Mouse (Mus musculus): ENCODE data around the gene Map2k6. TPM values are rescaled to one million over a fixed set of nuclear protein-coding genes. Genes with fewer than 3 reads are reported as not detected.
"Not testable (repeated sequence)": the region's sequence is repeated elsewhere in the genome, so short reads cannot be mapped to it uniquely, and the experiment has no call there.

Gene Map2k6
- 39.9 and 44.7 TPM in 2 replicates for polyA plus RNA-seq (2015; fragmentation: Nextera tagmentation; extraction: Ambion mirVana)

DNA sequence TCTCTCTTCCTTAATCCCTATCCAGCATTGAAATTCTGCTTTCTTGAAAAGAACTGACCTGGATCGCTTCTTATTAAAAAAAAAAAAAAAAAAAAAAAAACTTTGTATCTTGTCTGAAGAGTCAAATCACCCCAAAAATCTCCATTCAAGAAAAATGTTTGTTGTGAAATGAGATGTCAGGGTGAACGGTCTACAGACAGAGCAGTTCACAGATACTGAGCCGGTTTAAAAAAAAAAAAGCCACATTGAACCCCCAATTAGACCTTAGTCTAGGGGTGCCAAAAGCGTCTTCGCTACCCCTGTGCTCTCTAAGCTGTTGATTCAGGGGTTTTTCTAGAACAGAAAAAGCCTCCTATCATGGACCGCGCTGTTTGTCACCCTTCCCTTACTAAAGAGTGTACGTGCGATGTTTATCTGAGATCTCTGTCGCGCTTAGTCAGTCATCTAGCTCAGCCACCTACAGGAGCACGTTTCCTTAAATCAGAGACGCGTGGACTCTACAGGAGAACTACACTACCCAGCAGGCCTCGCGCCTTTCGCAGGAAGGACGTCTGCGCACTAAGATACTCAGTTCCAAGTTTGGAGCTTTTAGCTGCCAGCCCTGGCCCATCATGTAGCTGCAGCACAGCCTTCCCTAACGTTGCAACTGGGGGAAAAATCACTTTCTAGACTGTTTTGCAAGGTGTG is at the start of gene Map2k6:
Gene Map2k6, plus strand, starts transcription at position 570 of the 687 bp plus-strand sequence.
- Histone ChIP-seq H3K4me1 (peaks cover 48% of the 10 kb centered on the region), H3K27me3 (peaks cover 10% of the 10 kb centered on the region; the same call in 1 of the 2 replicates), H3K27ac (no peak within 1 kb of the TSS), H3K9ac (peak within 1 kb of the TSS; percentile 63), H3K4me3 (peak within 1 kb of the TSS; percentile 52), H3K9me3 (replicated peaks) (no peaks in the 10 kb centered on the region), H3K36me3 (ENCODE audit: poor library complexity, severe bottlenecking) (no peaks in the 10 kb centered on the region), H3K4me2 (peak within 1 kb of the TSS; percentile 69)
- 8% methylated on average over 20 of the region's 20 CpGs for WGBS
- ATAC-seq = peak; percentile 95

DNA sequence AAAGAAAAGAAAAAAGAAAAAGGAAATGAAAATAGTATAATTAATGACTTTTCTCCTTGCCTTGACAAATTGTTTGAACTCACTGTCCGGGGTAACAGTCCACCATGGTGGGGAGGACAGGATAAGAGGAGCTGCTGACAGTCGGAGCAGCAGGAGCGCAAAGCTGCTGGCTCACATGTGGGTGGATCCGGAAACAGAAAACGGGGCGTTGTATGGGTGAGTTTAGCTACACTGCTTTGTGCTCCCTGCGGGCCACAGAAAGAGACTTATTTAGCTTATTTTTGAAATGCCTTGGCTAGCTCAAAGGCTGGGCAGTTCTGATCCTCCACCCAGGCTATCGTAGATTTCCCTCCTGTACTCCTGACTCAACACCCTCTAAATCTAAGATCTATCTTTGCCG is 44.7 kb upstream of the Map2k6 start:
- no peaks in the 10 kb centered on the region for H3K36me3 ChIP-seq (ENCODE audit: poor library complexity, severe bottlenecking)
- H3K27ac ChIP-seq = no peak overlapping the region
- 84% methylated on average over 9 of the region's 9 CpGs for WGBS
- no peak overlapping the region for H3K4me3 ChIP-seq
- H3K4me1 ChIP-seq = no peaks in the 10 kb centered on the region
- ATAC-seq = no peak
- no peak overlapping the region for H3K9ac ChIP-seq
- no peaks in the 10 kb centered on the region for H3K9me3 ChIP-seq (replicated peaks)
- no peaks in the 10 kb centered on the region for H3K27me3 ChIP-seq
- H3K4me2 ChIP-seq = no peak overlapping the region

DNA sequence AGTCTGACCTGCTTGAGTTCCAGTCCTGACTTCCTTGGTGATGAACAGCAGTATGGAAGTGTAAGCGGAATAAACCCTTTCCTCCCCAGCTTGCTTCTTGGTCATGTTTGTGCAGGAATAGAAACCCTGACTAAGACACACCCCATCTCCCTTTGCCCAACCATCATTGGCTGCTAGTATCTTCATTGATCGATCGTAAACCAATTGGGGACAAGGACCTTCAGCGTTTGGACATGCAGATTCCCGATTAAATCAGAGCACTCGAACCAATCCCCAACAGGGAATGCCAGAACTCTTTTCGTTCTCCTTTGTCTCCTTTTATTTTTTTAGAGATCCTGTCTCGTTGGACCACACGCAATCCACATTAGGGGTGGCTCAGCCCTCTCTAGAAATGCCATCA is 43.8 kb upstream of the Map2k6 start:
- H3K27me3 ChIP-seq; H3K4me1 ChIP-seq; H3K4me3 ChIP-seq; H3K9me3 ChIP-seq (replicated peaks); H3K27ac ChIP-seq; H3K36me3 ChIP-seq (ENCODE audit: poor library complexity, severe bottlenecking); H3K4me2 ChIP-seq; ATAC-seq; H3K9ac ChIP-seq: not testable (repeated sequence)
- 85% methylated on average over 9 of the region's 9 CpGs for WGBS

DNA sequence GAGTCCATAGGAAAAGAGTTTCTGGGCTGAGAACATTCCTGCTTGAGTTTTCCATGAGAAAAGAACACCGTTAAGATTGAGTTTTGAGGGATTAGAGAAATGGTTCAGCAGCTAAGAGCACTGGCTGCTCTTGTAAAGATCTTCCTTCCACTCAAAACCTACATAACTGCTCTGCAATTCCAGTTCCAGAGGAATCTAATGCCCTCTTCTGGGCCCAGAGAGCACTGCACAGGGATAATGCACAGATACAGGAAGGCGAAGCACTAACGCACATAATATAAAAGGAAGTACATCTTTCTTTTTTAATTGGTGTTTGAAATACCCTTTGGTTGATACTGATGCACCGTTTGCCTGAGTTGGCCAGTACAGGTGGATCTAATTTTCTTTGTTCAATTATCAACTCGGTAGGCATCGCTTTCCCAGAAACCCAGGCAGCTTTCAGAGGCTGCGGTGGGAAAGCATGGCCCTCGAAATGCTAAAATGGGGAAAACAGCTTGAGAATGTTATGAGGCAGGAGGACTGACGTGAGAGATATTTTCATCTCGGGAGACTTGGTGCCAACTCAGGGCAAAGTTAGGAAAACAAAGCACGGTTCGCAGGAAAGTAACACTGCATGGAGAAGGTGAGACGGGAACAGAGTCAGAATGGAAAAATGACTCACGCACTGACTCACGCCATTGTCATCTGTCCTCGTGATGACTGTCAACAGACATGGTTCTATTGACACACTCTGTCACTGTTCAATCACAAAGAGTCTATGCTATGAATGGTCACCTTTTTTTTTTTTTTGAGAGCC is 41.0 kb upstream of the Map2k6 start:
- Histone ChIP-seq H3K4me1 (no peaks in the 10 kb centered on the region), H3K36me3 (ENCODE audit: poor library complexity, severe bottlenecking) (no peaks in the 10 kb centered on the region), H3K27me3 (no peaks in the 10 kb centered on the region), H3K9ac (no peak overlapping the region), H3K4me2 (no peak overlapping the region), H3K9me3 (replicated peaks) (0 out of 2 replicates have a peak, but pooled peaks cover 5% of the 10 kb centered on the region), H3K4me3 (no peak overlapping the region), H3K27ac (no peak overlapping the region)
- 74% methylated on average over 16 of the region's 16 CpGs for WGBS
- no peak for ATAC-seq

DNA sequence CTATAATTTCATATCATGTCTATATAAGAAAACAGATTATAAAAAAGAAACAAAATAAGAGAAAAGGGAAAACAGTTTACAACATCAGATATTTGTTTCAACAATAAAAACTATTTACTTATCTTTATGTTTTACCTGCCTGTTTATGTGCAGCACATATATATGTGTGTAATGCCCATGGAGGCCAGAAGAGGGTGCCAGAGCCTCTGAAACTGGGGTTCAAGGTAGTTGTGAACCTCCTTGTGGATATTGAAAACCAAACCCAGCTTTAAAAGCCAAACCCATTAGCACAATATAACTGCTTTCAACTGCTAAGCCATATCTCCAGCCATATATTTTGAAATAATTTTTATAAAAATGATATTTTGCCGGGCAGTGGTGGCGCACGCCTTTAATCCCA is 33.9 kb upstream of the Map2k6 start:
- Histone ChIP-seq H3K27ac (no peak overlapping the region), H3K4me1 (no peaks in the 10 kb centered on the region), H3K4me2 (no peak overlapping the region), H3K9ac (no peak overlapping the region), H3K9me3 (replicated peaks) (no peaks in the 10 kb centered on the region), H3K27me3 (no peaks in the 10 kb centered on the region), H3K36me3 (ENCODE audit: poor library complexity, severe bottlenecking) (no peaks in the 10 kb centered on the region), H3K4me3 (no peak overlapping the region)
- ATAC-seq = no peak
- 74% methylated on average over 3 of the region's 3 CpGs for WGBS

DNA sequence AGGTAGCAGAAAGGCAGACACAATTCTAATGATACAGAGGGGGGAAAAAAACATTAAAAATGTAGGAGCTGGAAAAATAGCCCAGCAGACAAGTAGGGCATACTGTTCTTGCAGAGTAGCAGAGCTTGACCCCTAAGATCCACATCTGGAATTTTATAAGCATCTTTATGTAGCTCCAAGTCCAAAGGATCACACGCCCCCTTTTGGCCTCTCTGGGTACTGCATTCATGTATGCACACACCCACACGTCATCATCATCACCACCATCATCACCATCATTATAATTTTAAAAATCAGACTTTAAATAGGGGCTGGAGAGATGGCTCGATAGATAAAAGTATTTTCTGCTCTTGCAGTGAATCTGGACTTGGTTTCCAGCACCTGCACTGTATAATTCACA is 32.0 kb upstream of the Map2k6 start:
- Histone ChIP-seq H3K4me1 (no peaks in the 10 kb centered on the region), H3K27ac (no peak overlapping the region), H3K27me3 (no peaks in the 10 kb centered on the region), H3K9ac (no peak overlapping the region), H3K9me3 (replicated peaks) (no peaks in the 10 kb centered on the region), H3K4me2 (no peak overlapping the region), H3K4me3 (no peak overlapping the region), H3K36me3 (ENCODE audit: poor library complexity, severe bottlenecking) (no peaks in the 10 kb centered on the region)
- ATAC-seq = no peak
- WGBS = 86% methylated on average over 3 of the region's 3 CpGs

DNA sequence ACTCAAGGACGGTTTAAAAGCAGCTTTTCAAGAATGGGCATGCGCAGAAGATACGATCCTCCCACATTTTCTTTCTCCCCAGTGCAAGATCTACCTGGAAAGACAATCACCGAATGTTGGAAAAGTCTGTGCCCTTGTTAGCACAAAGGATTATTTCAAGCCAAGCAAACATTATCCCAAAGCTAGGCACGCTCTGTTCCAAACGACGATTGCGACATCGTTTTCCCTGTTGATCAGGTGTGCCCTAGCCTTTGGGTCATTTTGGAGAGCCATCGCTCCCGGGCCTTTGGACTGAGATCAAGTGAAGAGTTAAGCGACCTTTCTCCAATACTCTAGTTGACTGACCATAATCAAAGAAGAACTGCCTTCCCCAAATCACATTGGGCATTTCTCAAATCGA is 31.3 kb upstream of the Map2k6 start:
- Histone ChIP-seq H3K36me3 (ENCODE audit: poor library complexity, severe bottlenecking) (no peaks in the 10 kb centered on the region), H3K27me3 (no peaks in the 10 kb centered on the region), H3K9me3 (replicated peaks) (no peaks in the 10 kb centered on the region), H3K4me1 (no peaks in the 10 kb centered on the region), H3K9ac (no peak overlapping the region), H3K4me2 (no peak overlapping the region), H3K27ac (no peak overlapping the region), H3K4me3 (no peak overlapping the region)
- no peak for ATAC-seq
- 93% methylated on average over 13 of the region's 13 CpGs for WGBS

DNA sequence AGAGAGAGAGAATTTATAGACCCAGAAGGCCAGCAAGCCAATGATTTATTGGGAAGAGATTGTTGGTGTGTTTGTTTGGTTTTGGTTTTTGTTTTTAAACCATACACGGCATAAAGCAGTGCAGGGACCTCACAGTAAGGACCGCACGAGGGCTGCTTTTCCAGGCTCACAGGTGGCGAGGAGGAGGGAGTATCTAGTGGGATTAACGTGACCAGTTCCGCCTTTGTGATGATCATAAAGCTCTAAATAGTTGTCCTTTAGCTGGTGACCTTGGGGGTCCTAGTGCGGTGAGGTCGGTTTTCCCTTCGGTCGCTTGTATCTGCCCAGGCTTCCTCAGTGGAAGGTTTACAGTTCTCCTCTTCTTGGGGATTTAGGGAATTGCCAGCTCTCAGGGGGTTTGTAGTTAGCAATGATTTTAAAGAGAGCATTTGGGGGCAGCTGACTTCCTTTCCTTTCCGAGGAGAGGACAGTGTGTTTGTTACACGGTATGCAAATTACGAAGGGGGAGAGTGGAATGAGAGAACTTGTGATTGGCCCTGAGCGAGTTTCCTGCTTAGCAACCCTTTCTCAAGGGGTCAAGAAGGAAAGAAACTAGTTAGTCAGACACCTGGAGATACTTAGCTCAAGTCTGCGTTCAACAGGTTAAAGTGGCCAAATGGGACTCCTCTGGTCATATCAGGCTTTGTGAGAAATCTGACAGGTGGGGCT is 29.5 kb upstream of the Map2k6 start:
- Histone ChIP-seq H3K4me3 (no peak overlapping the region), H3K9me3 (replicated peaks) (no peaks in the 10 kb centered on the region), H3K27me3 (no peaks in the 10 kb centered on the region), H3K9ac (no peak overlapping the region), H3K27ac (no peak overlapping the region), H3K4me2 (no peak overlapping the region), H3K36me3 (ENCODE audit: poor library complexity, severe bottlenecking) (no peaks in the 10 kb centered on the region), H3K4me1 (no peaks in the 10 kb centered on the region)
- 20% methylated on average over 15 of the region's 15 CpGs for WGBS
- ATAC-seq = no peak

DNA sequence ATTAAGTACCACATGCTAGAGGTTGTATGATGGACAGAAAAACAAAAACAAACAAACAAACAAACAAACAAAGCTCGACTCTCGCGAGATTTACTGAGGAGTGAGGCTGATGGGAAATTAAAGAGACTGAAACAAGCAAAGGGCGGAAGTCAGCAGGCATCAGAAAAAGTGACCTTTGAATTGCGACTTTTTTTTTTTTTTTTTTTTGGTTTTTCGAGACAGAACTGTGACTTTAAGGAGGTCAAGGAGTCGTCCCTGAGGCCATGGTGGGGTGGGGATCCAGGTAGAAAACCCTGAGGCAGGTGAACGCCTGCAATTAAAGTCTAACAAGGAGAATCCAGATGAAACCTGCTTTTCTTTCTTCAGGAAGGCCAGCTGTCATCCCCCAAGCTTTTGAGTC is 27.1 kb upstream of the Map2k6 start:
- Histone ChIP-seq H3K9ac (no peak overlapping the region), H3K4me3 (no peak overlapping the region), H3K27me3 (no peaks in the 10 kb centered on the region), H3K9me3 (replicated peaks) (no peaks in the 10 kb centered on the region), H3K4me1 (no peaks in the 10 kb centered on the region), H3K27ac (no peak overlapping the region), H3K4me2 (no peak overlapping the region), H3K36me3 (ENCODE audit: poor library complexity, severe bottlenecking) (no peaks in the 10 kb centered on the region)
- no peak for ATAC-seq
- 71% methylated on average over 8 of the region's 8 CpGs for WGBS

DNA sequence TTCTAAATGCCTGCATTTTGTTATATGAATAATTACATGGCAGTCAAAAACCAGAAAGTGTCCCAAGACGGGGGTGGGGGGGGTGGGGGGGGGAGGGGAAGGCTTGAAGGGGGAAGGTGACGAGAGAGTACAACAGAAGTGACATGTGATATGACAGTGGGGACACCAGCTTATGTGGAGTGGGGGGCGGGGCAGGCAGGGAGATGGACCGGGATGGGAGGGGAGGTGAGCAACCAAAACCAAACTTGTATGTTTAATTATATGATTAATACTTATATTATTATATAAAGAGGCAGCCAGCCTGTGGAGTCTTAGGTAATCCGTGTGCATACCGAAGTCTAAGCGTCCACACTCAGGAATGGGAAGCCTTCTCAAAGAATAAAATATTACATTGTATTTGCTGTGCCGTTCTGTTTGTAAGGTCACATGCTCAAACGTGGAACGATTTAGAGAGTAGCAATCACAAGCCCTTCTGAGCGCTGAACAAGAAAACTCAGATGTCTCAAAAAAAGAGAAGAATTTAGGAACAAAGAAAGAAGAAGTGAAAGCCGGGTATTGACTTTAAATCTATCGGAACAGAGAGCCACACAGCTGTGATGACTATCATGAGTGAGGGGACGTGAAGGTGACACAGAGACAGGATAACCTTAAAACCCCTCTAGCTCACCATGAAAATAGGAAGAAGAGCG is 26.5 kb upstream of the Map2k6 start:
- Histone ChIP-seq H3K36me3 (ENCODE audit: poor library complexity, severe bottlenecking) (no peaks in the 10 kb centered on the region), H3K4me1 (no peaks in the 10 kb centered on the region), H3K9ac (no peak overlapping the region), H3K9me3 (replicated peaks) (no peaks in the 10 kb centered on the region), H3K27me3 (no peaks in the 10 kb centered on the region), H3K4me2 (no peak overlapping the region), H3K4me3 (no peak overlapping the region), H3K27ac (no peak overlapping the region)
- ATAC-seq = no peak
- 83% methylated on average over 15 of the region's 15 CpGs for WGBS

DNA sequence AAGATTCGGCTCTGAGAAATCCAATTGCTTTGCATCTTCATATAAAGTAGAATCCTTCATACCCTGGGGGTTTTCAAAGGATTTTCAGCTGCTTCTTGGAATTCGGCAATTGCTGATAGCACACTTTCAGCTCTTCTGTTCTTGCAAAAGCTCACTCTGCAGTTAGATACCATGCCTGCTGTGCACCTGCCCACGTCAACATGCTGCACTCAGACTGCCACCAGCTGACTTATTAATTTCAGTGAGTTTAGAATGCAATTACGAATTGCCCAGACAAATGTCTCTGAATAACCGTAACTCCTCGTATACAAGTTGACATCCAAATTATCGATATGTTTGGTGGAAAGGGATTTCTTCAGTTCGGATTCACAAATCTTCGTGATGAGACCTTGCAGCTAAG is 24.9 kb upstream of the Map2k6 start:
- Histone ChIP-seq H3K9ac (no peak overlapping the region), H3K4me3 (no peak overlapping the region), H3K4me2 (no peak overlapping the region), H3K36me3 (ENCODE audit: poor library complexity, severe bottlenecking) (no peaks in the 10 kb centered on the region), H3K27ac (no peak overlapping the region), H3K9me3 (replicated peaks) (no peaks in the 10 kb centered on the region), H3K27me3 (no peaks in the 10 kb centered on the region; the same call in 1 of the 2 replicates), H3K4me1 (no peaks in the 10 kb centered on the region)
- no peak for ATAC-seq
- WGBS = 84% methylated on average over 9 of the region's 9 CpGs

Measured in forebrain, embryonic 13.5 days (tissue).